Mouse (Mus musculus): ENCODE measurements around the gene Zbtb48.

DNA sequence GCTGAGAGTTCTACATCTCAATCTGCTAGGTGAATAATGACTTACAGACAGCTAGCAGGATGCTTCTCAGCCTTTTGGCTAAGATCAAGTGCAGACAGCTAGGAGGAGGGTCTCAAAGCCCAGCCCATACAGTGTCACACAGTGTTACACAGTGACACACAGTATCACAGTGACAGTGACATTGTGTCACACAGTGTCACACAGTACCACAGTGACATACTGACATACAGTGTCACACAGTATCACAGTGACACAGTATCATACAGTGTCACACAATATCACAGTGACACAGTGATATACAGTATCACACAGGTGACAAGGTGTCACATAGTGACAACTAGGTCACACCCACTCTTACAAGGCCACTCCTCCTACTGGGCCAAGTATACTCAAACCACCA is 39.8 kb upstream of the Zbtb48 start:
- no peak for TF ChIP-seq CTCF (IDR thresholded peaks at IDR 0.05)
- no peak for TF ChIP-seq POLR2A (IDR thresholded peaks at IDR 0.05; ENCODE audit: insufficient read depth, low read depth, low read length)

Measured in heart, adult 2 months (tissue).